Mouse (Mus musculus) cerebellum, adult 18-20 months (tissue): ENCODE data around the gene Dennd2c.
A peak's percentile ranks its signal among the peaks of the same experiment; 100 is the strongest.
"Not testable (repeated sequence)": the region's sequence is repeated elsewhere in the genome, so short reads cannot be mapped to it uniquely, and the experiment has no call there.

ENCODE experiments used
- DNase-seq, 2 experiments: peaks; one replicate each; pipeline ENCODE4 v3.0.0; 2021

The Dennd2c gene

DNA sequence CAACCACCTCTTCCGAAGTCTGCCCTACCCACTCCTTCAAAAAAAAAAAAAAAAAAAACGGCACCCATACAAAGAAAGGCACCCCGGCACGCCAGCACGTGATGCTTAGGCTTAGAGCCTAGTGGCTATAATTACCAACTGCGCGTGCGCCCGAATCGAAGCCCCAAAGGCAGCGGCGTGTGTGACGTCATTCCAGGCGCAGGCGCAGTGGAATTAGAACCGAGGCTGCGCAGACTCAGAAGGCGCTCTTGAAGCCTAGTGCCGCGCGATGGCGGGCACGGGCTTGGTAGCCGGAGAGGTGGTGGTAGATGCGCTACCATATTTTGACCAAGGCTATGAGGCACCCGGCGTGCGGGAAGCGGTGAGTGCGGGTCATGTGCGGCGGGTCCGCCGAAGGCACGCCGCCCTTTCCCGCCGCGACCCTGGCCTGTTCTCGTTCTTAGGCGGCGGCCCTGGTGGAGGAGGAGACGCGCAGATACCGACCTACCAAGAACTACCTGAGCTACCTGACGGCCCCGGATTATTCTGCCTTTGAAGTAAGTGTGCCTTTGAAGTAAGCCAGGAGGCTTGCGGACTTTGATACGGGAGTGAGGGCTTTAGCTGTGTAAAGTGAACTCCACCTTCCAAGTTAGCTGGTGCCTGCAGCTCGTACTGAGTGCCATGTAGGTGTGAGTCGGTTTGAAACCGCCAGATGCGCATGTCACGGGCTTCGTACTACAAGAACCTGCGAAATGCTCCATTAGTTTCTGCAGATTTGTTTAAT lies 69.3 kb downstream of the Dennd2c start, which contains the start of gene Bcas2:
TSS of gene Bcas2 (plus strand) at position 151 of the 763 bp plus-strand sequence.
- peak; percentile 98 to 100 for DNase-seq

- no peak for DNase-seq
These were observed 70.2 kb downstream of the Dennd2c start for GRCm38 (mm10) chr3:103172615-103173014.

DNA sequence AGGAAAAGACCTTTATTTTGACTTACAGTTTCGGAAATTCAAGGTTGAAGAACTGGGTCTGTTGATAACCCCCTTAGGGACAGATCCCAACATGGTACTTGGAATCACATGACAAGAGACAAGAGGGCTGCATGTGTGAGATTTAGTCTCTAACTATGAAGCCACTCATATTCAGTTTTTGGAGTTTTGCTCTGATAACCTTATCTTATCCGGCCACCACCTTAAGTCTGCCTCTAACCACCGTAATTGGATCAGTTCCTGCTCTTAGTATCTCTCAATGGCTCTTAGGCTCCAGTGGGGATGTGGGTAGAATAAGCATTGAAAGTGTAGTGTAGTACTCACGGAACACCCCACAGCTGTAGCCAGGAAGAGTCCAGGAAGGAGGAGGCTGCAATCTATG lies 74.3 kb downstream of the Dennd2c start:
- no peak for DNase-seq

DNA sequence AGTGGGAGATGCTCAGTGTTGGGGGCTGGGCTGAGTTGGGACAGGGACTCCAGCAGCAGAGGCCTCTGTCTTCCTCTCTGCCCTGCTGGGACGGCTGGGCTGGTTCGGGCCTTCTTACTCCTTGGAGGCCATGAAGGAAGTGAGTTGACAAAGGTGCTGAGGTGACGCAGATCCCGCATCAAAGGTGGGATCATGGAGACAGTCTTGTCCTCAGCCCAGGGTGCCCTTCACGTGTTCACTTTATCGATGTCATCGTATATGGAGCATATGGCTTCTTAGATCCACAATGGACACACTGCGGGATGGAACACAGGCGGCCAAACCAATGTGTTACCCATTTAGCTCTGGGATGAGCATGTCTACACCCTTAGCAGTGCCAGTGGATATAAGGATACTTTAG lies 77.1 kb downstream of the Dennd2c start:
- no peak for DNase-seq

DNA sequence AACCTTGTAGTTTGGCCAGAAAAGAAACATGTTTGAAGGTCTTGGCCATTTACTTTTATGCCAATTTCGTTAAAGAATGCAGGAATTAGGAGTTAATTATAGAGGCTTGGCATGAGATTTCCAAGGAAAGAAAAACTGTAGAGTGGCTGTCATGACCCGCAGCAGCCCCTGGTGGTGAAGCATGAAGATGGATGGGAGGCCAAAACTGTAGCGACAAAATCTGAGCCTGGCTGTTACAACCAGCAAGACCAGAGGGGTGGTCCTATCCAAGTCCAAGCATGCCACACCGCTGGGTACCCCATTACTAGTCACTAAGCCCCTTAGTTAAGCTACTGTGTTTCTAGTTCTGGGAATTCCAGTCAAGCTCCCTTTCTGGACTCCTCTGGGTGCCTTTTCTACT lies 78.8 kb downstream of the Dennd2c start:
- DNase-seq: no peak

DNA sequence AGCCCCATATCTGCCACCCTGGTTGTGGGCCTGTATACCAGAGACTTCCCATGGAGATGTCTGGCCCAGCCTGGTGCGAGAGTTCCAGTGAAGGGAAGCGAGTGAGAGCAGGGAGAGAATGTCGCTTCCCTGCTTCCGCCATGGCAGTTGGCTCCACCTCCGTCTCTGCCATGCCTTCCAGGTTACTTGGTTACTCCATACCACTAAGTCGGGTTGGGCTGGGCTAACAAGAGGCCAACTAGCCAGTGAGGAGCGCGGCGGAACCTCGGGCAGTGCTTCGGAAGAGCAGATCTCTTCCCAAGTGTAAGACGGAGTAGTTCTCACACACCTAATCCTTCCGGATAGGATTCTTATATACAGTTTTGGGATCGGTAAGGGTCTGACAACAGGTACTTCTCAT lies 80.4 kb downstream of the Dennd2c start:
- no peak for DNase-seq

DNA sequence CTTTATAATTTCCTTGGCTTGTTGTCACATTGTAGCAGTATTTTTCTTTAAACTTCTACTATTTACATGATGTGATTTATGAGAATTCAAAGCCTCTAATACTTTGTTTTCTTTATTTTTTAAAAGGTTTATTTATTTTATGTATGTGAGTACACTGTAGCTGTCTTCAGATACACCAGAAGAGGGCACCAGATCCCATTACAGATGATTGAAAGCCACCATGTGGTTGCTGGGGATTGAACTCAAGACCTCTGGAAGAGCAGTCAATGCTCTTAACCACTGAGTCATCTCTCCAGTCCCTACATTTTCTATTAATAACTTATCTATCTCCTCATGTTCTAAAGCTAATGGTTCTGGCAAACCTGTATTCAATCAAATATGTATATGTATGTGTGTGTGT lies 82.1 kb downstream of the Dennd2c start:
- not testable (repeated sequence) for DNase-seq

DNA sequence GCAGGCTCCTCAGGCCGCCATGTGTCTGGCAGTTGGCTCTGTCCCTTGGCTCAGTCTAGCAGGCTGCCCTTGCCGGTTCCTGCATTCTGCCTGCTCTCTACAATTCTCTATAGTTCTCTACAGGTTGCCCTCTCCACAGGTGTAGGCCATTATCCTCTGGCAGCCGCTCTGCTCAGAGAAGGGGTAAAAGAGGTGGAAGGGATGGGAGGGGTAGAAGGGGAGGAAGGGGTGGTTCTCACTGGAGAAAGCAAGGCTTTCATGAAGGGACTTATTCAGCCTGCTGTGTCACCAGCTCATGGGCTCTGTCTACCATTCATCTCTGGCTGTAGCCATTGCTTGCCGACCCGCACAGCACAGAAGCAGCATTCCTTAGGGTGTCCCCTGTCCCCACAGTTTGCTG lies 86.0 kb downstream of the Dennd2c start:
- DNase-seq: no peak

GRCm38 (mm10) chr3:103188856-103189255 lies 86.5 kb downstream of the Dennd2c start:
- DNase-seq: no peak

GRCm38 (mm10) chr3:103192161-103192560 lies 89.8 kb downstream of the Dennd2c start:
- no peak for DNase-seq

- DNase-seq: no peak
These were observed 90.8 kb downstream of the Dennd2c start for GRCm38 (mm10) chr3:103193186-103193585.

DNA sequence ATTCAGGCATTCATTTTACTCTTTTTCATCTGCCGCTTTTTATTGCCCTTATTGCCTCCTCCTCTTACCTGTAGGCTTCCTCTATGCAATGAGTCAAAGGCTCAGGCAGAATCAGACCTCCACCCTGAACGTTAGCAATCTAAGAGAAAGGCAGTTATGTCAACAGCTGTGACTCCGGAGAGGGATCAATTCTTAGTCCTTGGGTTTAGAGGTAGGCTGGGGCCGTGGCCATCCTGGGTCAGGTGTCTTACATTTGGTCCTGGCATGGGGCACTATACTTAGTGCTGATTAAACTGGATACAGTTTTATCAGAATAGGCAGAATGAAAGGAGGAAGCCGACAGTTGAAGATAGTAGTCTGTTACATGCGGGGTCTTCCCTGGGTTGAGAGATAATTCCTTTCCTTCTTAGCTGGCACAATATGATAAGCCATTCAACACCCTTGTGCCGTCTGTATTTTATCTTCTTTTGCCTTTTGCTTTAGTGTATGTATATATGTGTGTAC lies 94.0 kb downstream of the Dennd2c start:
- no peak for DNase-seq

GRCm38 (mm10) chr3:103199386-103199785 lies 97.0 kb downstream of the Dennd2c start:
- DNase-seq: no peak

GRCm38 (mm10) chr3:103201105-103201504 lies 98.7 kb downstream of the Dennd2c start:
- not testable (repeated sequence) for DNase-seq

GRCm38 (mm10) chr3:103203554-103203953 lies 101.2 kb downstream of the Dennd2c start:
- DNase-seq: no peak

DNA sequence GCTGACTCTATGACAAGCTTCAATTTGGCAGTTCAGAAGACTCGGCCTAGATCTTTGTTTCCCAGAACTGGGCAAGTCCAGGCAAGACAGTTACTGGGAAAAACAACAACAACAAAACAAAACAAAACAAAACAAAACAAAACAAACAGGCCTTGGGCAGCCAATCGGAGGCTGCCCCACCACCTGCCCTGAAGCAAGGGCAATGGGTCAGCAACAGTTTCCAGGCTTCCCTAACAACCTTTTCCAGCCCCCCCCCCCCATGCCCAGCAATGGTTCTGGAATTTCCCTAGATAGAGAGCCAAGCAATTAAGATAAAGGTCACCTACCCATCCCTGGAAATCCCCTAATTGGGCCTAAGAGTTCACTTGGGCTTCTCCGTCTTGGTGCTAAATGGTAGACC lies 102.0 kb downstream of the Dennd2c start:
- no peak for DNase-seq

- no peak for DNase-seq
These were observed 104.0 kb downstream of the Dennd2c start for GRCm38 (mm10) chr3:103206393-103206792.

GRCm38 (mm10) chr3:103207749-103208148 lies 105.3 kb downstream of the Dennd2c start:
- DNase-seq: no peak

GRCm38 (mm10) chr3:103208237-103208636 lies 105.8 kb downstream of the Dennd2c start:
- DNase-seq: no peak

DNA sequence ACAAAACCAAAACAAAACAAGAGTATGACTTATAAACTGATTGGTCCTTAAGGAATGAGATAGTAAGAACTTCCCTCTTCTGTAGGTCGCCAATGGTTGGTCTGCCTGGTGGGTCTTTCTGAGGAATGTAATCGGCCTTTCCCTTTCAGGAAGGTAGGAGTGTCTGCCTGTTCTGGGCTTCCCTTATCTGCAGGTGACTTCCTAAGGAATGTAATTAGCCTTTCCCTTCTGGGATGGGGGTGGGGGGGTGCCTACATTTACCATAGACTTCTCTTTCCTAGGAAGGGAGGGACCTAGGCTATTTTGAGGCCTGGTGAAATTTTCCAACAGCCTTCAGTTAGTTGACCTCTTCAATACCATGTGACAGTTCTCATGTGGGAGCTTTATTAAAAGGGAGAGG lies 108.7 kb downstream of the Dennd2c start:
- no peak for DNase-seq

DNA sequence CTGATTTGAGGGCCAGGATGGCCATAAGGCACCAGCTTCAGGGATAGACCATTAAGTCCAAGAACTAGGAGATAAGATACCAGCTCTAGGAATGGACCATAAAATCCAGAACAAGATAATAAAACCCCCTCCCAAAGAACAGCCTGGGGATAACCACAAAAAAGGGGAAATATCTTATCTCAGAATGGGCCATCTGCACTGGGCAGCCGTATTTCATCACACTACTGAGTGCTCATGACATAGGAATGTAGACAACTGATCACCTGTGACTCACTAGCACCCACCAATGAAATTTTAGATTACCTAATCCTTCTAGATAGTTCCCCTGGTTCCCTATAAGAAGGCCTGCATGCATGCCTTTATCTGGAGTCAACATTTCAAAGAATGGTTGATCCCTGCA lies 109.7 kb downstream of the Dennd2c start:
- DNase-seq: no peak

- no peak for DNase-seq
These were observed 111.1 kb downstream of the Dennd2c start for GRCm38 (mm10) chr3:103213537-103213936.

- DNase-seq: no peak
These were observed 112.3 kb downstream of the Dennd2c start for GRCm38 (mm10) chr3:103214593-103215285.

GRCm38 (mm10) chr3:103215399-103215798 lies 113.0 kb downstream of the Dennd2c start:
- DNase-seq: not testable (repeated sequence)
